Mouse (Mus musculus): ENCODE measurements at regions not wholly inside any gene's neighbourhood (a gene's known extent, or its start where the extent isn't known, plus 50 kb on each side); places are given as distances from the start of the nearest gene placed in this dataset.

GRCm38 (mm10) chr14:79869325-79869724, 98.2 kb upstream of the Pcdh8 start:
- no peak for ATAC-seq (ENCODE audit: insufficient number of reproducible peaks, low FRiP score, low TSS enrichment)

- ATAC-seq (ENCODE audit: insufficient number of reproducible peaks, low FRiP score, low TSS enrichment), result no peak
Measured at GRCm38 (mm10) chr14:79856245-79856644, 85.1 kb upstream of the Pcdh8 start.

- ATAC-seq (ENCODE audit: insufficient number of reproducible peaks, low FRiP score, low TSS enrichment), result peak; percentile 63
Measured at GRCm38 (mm10) chr14:79854216-79854615, 83.1 kb upstream of the Pcdh8 start.

GRCm38 (mm10) chr14:79852683-79853082, 81.6 kb upstream of the Pcdh8 start:
- no peak for ATAC-seq (ENCODE audit: insufficient number of reproducible peaks, low FRiP score, low TSS enrichment)

GRCm38 (mm10) chr14:79851795-79852194, 80.7 kb upstream of the Pcdh8 start:
- no peak for ATAC-seq (ENCODE audit: insufficient number of reproducible peaks, low FRiP score, low TSS enrichment)

GRCm38 (mm10) chr14:79851231-79851630, 80.1 kb upstream of the Pcdh8 start:
- ATAC-seq (ENCODE audit: insufficient number of reproducible peaks, low FRiP score, low TSS enrichment), result no peak

- no peak for ATAC-seq (ENCODE audit: insufficient number of reproducible peaks, low FRiP score, low TSS enrichment)
Measured at GRCm38 (mm10) chr14:79849617-79850435, 78.7 kb upstream of the Pcdh8 start.

GRCm38 (mm10) chr14:79848116-79848515, 77.0 kb upstream of the Pcdh8 start:
- ATAC-seq (ENCODE audit: insufficient number of reproducible peaks, low FRiP score, low TSS enrichment), result no peak

- ATAC-seq (ENCODE audit: insufficient number of reproducible peaks, low FRiP score, low TSS enrichment), result 0 out of 2 replicates have a peak, but pooled peaks have one; percentile 13
Measured at GRCm38 (mm10) chr14:79844306-79844705, 73.2 kb upstream of the Pcdh8 start.

GRCm38 (mm10) chr14:79843135-79843550, 72.0 kb upstream of the Pcdh8 start:
- 0 out of 2 replicates have a peak, but pooled peaks have one; percentile 46 for ATAC-seq (ENCODE audit: insufficient number of reproducible peaks, low FRiP score, low TSS enrichment)

- no peak for ATAC-seq (ENCODE audit: insufficient number of reproducible peaks, low FRiP score, low TSS enrichment)
Measured at GRCm38 (mm10) chr14:79842734-79843133, 71.6 kb upstream of the Pcdh8 start.

- no peak for ATAC-seq (ENCODE audit: insufficient number of reproducible peaks, low FRiP score, low TSS enrichment)
Measured at GRCm38 (mm10) chr14:79837101-79837500, 66.0 kb upstream of the Pcdh8 start.

- no peak for ATAC-seq (ENCODE audit: insufficient number of reproducible peaks, low FRiP score, low TSS enrichment)
Measured at GRCm38 (mm10) chr14:79836186-79836585, 65.1 kb upstream of the Pcdh8 start.

GRCm38 (mm10) chr14:79824670-79825446, 53.7 kb upstream of the Pcdh8 start:
- no peak for ATAC-seq (ENCODE audit: insufficient number of reproducible peaks, low FRiP score, low TSS enrichment)

GRCm38 (mm10) chr14:79822453-79823117, 51.5 kb upstream of the Pcdh8 start:
- no peak for ATAC-seq (ENCODE audit: insufficient number of reproducible peaks, low FRiP score, low TSS enrichment)

GRCm38 (mm10) chr14:79822011-79822435, 50.9 kb upstream of the Pcdh8 start:
- no peak for ATAC-seq (ENCODE audit: insufficient number of reproducible peaks, low FRiP score, low TSS enrichment)

- ATAC-seq (ENCODE audit: insufficient number of reproducible peaks, low FRiP score, low TSS enrichment), result no peak
Measured at GRCm38 (mm10) chr14:79821352-79822010, 50.4 kb upstream of the Pcdh8 start.

Data from cerebellum, adult (tissue).